Comparison of ENCODE assay signal across 13 mouse cellular contexts in genomic region chr13:26350510-26350909, GRCm38 (mm10).
DNase-seq lines count a peak whose midpoint lies in the region.
"Had no signal": no experiment of that assay in that cellular context is flagged by ENCODE, and none has a peak within 500 bp of the region (broad histone marks: within the 10 kb centered on the region; RNA-seq: fewer than 3 reads in every experiment).

No protein-coding gene starts in this region.

- DNase-seq in 3T3-L1 (ENCODE audit: low read depth, low spot score) (peak; percentile 20), NIH3T3 (ENCODE audit: low read depth) (peak; percentile 18)
- DNase-seq in lung, postnatal 10 days: peak; percentile 67
- DNase-seq in lung, postnatal 4 days: peak; percentile 47 to 73
- DNase-seq in layer of hippocampus, postnatal 36 days: no peak
- no peak for DNase-seq in urinary bladder, postnatal 14 days (ENCODE audit: low spot score)
- DNase-seq: adrenal gland, postnatal 14 days; B cell, adult 2 months; cerebellum, adult 11-12 months; cerebellum, adult 9-10 months; cerebellum, postnatal 36 days; gastrocnemius, postnatal 14 days; heart, postnatal 36 days had no signal

Comparison
In these comparisons a context has a peak if more than half of its experiments do, and no peak if none do; other contexts are left out.
1. DNase-seq: peak in 3T3-L1 (single experiment), NIH3T3 (single experiment), lung, postnatal 10 days (single experiment) and lung, postnatal 4 days (2 of 2); none in layer of hippocampus, postnatal 36 days (0 of 2) and urinary bladder, postnatal 14 days (single experiment).